Mouse (Mus musculus) CH12F3 (cell line): ENCODE measurements around the gene Hist2h3c1.
"Not testable (repeated sequence)": the region's sequence is repeated elsewhere in the genome, so short reads cannot be mapped to it uniquely, and the experiment has no call there.

Experiments used
- in situ Hi-C: fragments of 300-500 bp; cut with MboI; formaldehyde crosslinking; loops from 2 replicates; pipeline ENCODE4 v1.14.3; 2020; ENCODE audit warnings: low sequenced_read_pairs

Hist2h3c1 gene

DNA sequence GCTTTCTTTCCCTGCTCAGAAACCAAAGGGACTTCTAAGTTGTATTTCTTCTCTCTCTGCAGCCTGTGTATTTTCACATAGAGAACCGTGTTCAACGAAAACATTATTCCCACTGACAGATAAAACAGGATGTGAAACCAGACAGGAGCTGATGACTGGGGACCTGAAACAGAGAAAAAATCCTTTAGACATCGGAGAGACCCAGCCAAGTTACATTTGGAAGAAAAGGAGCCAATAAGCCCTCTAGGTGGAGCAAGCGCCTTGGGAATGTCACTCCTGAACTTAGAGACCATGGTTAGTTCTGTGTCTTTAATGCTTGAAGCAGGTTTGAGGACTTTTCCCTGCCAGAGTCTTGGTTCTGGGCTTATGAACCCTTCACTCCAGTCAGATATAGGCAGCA lies 38.0 kb downstream of the Hist2h3c1 start:
- in situ Hi-C loops: no loop called here

DNA sequence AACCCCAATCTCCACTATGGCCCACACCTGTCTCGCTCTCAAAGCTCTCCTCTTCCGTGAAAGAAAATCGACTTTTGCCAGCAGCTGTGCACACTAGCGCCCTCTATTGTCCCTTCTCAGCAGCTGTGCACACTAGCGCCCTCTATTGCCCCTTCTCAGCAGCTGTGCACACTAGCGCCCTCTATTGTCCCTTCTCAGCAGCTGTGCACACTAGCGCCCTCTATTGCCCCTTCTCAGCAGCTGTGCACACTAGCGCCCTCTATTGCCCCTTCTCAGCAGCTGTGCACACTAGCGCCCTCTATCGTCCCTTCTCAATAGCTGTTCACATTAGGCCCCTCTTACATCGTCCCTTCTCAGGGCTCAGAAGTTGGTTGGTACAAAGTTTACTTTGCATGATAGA lies 40.8 kb downstream of the Hist2h3c1 start:
- in situ Hi-C loops: not testable (repeated sequence)

GRCm38 (mm10) chr3:96289201-96289600 lies 42.7 kb downstream of the Hist2h3c1 start:
- in situ Hi-C loops: no loop called here

DNA sequence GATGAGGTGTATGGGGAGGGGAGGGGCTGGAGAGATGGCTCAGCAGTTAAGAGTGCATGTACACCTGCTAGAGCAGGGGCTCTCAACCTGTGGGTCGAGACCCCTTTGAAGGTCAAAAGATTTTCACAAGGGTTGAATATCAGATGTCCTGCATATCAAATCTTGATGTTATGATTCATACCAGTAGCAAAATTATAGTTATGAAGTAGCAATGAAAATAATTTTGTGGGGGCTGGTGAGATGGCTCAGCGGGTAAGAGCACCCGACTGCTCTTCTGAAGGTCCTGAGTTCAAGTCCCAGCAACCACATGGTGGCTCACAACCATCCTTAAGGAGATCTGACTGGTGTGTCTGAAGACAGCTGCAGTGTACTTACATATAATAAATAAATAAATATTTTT lies 44.2 kb downstream of the Hist2h3c1 start:
- in situ Hi-C loops: not testable (repeated sequence)

DNA sequence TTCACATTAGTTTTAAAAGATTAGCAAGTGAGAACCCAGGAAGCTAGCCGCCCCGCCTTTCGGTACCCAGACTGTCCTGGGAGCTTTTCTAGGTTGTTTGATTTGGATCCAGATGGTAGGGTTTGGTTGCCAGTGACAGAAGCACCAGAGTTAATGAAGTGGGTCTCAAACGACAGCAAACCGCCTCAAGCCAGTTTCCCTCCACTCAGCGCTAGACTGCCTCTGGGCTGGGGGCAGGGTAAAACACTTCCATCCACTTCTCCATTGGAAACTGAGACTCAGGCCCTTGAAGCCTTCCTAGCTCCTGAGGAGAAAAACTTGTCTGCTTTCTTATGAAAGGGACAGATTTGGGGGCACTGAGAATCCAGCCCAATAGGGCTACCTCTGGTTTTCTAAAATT lies 46.2 kb downstream of the Hist2h3c1 start:
- in situ Hi-C loops: no loop called here

- in situ Hi-C loops: no loop called here
Observed at GRCm38 (mm10) chr3:96293368-96293767, 46.9 kb downstream of the Hist2h3c1 start.

DNA sequence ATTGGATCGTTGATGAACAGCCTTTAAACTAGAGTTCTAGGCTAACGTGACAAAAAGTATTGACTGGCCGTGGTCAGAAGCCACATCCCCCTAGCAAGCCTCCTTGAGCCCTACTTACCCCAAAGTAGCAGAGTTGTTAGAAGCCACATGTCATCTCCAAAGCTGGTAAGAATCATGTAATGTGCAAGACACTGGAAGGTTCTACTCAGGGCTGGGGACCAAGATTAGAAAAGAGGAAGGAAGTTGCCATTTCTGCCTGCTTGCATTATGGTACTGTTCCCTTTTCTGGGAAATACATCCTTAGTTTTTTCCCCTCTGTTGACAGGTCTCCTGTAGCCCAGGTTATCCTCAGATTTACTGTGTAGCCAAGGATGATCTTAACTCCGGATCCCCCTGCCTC lies 47.3 kb downstream of the Hist2h3c1 start, which contains the start of gene Fcgr1:
Gene Fcgr1 (minus strand): TSS at position 183 of the 400 bp plus-strand sequence.
- in situ Hi-C loops: no loop called here
